Mouse (Mus musculus) cerebellum, postnatal 14 days (tissue): ENCODE data around the gene Agfg1.

ENCODE experiments used
- DNase-seq, 2 experiments: peaks; one replicate each; pipeline ENCODE4 v3.0.0; 2021; ENCODE audit warnings: mixed read lengths in 2 of 2

The Agfg1 gene

DNA sequence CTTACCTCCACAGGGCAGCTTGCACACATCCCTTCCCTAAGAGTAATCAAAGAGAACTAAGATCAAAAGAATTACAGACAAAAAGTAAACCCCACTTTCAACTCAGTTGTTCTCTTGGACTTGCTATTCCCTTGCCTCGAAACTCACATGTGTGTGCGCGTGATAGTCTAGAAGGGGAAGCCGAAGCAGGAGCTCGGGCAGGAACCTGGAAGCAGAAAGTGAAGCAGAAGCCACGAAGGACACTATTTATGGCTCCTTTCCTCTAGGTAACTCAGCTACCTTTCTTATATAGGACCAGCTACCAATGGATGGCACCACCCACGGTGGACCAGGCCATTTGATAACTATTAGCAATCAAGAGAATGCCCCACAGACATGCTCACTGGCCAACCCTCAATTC lies 13.5 kb upstream of the Agfg1 start:
- DNase-seq = no peak

DNA sequence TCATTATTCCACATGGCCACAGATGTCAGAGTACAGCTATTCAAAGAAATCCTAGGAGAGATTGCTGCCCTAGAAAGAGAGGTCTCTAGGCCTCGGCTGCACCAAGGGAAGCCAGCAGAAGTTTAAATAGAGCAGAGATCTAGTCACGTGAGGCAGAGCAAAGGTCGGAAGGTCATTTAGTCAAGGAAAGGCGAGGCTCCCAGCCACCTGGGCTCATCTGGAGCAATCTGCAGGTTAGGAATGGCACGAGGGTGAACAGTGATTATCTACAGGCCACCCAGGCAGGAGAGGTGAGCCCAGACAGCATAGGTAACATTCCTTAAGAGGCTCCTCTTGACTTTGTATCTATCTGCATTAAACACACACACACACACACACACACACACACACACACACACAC lies 12.4 kb upstream of the Agfg1 start:
- DNase-seq = no peak

DNA sequence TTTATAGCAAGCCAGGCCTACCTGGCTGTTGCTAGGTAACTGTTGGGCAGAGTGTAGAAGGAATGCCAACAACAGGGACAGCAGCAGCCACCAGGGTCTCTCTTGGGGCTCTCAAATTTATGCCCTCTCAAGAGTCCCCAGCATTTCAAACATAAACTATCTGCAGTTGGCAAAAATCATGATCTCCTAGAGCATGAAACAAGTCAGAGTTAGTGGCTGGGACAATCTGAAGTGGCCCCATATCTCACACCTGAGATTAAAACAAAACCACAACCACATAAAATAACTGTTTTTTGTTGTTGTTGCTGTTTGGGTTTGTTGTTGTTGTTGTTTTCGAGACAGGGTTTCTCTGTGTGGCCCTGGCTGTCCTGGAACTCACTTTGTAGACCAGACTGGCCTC lies 8.5 kb upstream of the Agfg1 start:
- DNase-seq = no peak

DNA sequence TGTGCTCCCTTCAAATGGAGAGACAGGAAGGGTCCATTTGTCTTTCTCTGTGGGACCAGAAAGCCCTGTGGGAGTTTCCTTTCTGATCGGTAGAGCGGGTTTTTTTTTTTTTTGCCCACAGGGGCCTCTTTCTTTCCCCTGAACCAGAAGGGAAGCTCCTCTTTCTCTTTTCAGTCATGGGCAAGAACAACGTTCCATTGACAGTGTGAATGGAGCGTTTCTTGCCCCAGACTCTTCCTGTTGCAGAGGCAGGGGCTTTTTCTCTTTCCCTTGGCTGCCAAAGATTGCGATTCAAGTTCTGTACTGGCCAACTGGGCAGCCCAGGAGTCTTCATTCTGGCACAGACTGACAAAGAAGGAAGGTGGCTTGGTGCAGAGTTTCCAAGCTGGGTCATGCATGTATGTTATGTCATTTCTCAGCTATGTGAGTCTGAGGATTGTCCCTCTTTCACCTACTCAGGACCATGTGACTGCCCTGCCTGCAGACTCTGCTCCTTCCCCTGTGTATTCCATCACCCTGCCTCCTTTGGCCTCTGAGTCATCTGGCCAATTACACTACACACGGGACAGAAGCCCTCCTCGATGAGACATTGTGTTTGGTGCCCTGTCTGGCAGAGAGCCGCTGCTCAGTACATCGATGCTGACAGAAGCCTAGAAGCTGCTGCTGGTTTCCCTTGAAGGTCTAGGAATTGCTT lies 7.6 kb upstream of the Agfg1 start:
- DNase-seq = no peak

DNA sequence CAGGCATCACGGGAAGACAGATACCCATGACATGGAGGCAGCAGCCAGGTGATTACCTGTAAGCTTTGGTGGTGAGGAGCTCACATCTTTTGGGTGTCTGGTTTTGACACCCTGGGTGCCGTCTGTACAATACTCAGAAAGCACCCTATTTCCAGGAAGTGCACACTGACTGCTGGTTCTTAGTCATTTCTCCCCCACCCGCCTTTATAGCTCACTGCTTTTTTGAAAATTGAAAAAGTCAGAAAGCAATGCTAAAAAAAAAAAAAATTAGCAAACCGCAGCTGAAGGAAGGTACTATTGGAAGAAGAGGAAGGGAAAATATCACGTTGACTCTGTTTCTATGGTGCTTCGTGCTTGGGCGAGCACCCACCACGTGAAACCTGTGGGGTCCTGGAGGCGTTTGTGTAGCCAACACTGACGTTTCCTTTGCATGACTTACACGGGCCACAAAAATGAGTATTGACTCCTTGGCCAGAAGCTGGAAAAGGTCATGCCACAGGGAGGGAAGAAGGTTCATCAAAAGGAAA lies 6.7 kb upstream of the Agfg1 start:
- DNase-seq = no peak

DNA sequence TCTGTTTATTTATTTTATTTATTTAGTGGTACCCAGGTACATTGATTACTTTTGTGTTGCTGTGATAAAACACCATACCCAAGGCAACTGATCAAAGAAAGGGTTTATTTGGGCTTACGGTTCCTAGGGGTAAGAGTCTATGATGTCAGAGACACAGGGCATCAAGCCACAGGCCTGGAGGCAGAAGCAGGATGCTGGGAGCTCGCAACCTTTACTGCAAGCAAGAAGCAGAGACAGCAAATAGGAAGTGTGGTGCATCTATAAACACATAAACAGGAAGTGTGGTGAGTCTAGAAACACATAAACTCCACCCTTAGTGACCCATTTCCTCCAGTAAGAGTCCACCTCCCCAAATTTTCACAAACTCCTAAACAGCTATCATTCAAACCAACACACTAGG lies 5.8 kb upstream of the Agfg1 start:
- DNase-seq = no peak

DNA sequence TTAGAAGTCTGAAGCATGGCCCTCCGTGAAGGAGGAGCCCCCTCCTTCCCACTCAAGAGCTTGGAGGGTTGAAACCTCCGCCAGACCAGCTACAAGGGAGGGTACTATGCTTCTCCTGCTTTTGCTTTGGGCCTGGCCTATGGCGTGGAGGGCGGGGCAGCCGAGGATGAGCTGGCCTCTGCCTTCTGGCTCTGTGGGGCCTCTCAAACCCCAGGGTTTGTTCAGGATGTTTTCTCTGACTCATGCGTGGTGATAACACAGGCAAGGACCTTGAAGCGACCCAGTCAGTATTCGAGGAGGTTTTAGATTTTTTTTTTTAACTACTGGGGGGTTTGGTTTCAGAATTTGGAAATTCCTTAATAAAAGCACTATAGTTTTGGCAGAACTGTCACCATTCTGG lies 4.7 kb upstream of the Agfg1 start:
- DNase-seq = no peak

DNA sequence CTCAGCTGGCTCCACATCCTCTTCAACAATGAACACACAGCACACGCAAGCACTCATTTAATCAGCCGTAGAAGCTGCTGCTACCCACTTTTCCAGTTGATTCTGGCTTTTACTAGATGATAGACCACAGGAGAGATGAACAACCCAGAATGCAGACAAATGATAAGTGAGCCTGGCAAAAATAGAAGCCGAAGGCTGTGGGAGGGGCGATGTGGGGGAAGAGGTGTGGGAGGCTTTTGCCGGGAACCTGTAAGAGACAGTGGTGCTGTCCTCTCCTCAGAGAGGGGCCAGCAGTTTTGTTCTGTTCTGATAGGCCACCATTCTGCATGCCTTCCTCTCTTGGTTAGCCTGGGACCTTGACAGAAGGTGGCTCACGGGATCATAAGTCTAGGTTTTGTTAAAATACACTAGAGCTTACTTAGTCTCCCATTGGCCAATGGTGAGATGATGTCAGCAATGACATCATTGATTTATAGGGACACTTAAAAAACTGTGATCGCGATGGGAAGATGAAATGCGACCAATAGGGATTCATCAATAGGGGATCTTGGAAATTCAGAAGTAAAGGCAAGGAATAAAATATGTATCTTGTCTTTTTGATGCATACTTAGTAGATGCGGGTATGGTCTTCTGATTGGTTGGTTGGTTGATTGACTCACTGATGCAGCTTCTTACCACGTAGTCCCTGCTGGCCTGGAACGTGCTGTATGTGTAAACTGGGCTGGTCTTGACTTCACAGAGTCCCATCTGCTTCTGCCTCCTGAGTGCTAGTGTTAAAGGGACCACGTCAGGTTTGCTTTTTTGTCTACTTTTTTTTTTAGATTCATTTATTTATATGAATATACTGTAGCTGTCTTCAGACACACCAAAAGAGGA lies 2.7 kb upstream of the Agfg1 start:
- DNase-seq = no peak

DNA sequence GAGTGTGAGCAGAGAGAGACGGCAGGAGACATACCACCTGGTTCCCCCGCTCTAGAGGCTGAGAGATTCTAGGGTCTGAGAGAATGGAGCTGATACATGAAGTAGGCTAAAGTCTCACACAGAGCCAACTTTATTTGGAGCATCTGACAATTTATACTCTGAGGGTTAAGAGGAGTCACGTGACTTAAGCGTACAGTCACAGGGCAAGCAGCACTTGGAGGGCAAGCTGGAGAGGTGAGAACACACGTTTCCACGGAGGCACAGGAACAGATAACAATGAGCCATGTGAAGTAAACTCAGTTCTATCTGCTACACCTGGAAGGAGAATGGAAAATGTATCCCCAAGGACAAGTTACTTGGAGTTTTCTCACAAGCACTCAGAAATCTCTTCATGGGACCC lies 1.7 kb upstream of the Agfg1 start:
- DNase-seq = no peak

DNA sequence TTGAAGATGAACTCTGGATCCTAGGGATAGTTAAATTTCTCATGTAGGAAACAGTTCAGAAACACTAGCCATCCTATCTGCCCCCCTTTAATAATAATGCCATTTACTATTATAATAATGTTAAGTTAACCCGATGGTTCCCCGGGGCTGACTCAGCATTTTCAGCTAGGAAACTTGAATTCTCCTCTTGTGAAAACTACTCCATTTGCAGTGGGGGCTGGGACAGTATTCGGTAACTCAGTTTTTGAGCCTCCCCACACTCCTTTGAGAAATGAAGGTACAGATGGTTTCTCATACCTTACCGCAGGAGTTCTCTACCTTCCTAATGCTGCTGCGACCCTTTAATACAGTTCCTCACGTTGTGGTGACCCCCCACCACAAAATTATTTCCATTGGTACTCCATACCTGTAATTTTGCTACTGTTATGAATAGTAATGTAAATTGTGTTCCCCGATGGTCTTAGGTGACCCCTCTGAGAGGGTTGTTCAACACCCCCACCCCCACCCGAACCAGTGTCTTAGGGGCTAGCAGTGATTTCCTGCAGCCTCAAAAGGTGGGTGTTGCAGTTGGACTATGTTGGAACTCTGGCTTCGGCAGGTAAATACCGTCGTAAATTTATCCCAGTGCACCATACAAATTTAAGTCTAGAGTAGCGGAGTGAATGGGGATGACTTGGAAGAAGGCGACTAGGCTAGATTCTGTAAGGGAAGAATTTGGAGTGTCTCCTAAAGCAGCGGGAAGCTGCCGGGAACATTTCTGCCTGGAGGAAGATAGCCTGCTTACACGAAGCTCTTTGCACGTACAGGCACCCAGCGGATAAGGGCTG lies 601 bp upstream of the Agfg1 start:
- peak in 1 of 2 experiments; percentile 18 for DNase-seq

DNA sequence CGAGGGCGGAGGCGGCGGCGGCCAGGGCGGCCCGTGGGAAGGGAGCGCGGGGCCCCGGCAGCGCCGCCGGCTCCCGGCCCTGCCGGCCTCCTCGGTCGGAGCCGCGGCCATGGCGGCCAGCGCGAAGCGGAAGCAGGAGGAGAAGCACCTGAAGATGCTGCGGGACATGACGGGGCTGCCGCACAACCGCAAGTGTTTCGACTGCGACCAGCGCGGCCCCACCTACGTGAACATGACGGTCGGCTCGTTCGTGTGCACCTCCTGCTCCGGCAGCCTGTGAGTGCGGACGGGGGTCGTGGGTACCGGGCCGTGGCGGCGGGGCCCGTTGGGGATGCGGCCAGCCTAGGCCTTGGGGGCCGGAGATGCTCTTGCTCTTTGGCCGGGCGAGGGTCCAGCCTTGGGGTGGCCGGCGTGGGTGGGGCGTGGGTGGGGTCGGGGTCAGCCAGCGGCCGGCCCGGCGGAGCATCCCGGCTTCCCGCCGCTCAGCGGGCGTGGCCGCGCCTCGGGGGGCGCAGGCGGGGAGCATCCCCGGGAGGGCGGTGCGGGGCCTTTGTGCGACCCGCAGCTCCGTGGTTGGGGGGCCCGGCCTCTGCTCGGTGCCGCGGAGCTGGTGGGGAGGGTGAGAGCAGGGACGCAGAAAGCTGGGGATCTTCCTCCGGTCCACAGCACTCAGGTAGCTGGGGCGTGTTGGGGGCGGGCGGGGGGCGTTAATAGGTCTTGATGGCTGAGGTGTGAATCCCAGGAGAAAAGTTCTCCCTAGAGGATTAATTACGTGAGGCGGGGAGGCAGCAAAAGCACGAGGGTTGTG lies 535 bp downstream of the Agfg1 start:
- peak in 1 of 2 experiments; percentile 57 for DNase-seq

DNA sequence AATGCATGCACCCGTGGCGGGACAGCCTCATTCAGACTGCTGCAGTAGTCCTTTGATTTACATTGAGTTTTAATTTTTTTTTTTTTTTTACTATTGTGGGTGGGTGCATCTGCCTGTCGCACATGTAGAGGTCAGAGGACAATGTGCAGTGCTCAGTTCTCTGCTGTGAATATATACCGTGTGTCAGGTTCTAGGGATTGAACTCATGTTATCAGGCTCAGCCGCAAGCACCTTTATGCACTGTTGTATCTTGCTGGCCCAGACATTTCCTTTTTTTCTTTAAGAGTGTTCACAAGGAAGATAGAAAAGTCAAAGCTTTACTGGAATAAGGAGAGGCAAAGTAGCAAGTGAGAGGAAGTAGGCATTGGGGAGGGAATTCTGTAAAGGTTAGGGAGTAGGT lies 16.4 kb downstream of the Agfg1 start:
- DNase-seq = no peak

DNA sequence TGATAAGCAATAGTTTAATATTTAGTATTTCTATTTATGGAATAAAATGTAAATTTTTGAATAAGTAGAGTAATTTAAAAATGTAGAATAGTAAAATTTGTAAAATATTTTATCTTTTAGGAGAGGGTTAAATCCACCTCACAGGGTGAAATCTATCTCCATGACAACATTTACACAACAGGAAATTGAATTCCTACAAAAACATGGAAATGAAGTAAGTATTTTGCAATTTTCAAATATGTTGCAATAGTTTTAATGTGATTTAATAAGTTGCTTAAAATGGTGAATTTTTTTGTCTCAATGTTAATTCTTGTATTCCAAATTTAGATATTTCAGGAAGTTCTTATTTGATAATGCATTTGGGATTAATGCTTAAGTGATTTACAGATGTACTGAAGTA lies 19.0 kb downstream of the Agfg1 start:
- no peak for DNase-seq

DNA sequence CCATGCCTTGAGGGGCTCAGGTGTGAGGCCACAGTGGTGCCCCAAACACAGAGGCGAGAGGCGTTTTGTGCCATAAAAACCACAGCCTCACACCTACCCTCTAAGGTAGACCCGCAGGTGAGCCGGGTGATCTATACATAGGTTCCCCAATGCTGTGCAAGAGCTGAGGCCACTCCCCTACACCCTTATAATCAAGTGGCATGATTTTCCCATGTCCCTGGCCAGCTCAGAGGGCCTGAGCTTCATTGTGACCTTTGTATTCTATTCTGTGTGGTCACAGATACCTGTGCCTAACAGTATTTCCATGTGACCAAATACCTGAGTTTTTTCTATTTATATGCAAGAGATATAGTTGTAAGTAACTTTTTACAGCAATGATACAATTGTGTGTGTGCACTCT lies 21.1 kb downstream of the Agfg1 start:
- DNase-seq = no peak

DNA sequence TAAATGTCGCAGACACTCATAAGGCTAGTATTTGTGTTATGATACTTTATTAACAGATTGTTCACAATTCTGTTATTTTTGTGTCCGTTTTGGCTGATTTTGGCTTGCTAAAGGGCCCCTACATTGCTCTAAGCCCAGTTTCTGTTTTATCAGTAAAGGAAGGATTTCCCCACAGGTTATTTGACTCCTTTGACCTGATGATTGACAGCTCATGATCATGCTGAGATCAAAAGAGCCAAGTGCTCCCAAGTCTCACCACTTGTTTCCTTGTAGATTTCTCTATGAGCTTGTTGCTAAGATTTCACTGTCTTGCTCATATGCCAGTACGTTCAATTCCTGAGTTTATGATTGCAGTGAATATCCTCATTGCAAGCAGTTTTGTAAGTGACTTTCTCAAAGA lies 30.9 kb downstream of the Agfg1 start:
- DNase-seq = no peak

DNA sequence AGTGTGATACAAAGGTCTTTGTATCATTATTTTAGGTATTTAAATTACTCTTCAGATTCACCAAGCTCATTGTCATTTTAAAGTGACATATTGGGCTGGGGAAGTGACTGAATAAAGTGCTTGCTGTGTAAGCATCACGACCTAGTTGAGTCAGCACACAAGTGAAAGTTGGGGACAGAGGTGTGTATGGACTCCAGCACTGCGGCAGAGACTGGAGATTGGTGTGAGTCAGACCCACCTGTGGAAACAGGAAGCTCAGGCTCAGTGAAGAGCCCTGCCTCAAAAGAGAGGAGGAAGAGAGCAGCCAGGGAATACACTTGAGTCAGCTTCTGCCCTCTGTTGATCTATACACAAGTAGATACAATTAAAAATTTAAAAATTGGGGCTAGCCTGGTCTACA lies 39.9 kb downstream of the Agfg1 start:
- DNase-seq = no peak

DNA sequence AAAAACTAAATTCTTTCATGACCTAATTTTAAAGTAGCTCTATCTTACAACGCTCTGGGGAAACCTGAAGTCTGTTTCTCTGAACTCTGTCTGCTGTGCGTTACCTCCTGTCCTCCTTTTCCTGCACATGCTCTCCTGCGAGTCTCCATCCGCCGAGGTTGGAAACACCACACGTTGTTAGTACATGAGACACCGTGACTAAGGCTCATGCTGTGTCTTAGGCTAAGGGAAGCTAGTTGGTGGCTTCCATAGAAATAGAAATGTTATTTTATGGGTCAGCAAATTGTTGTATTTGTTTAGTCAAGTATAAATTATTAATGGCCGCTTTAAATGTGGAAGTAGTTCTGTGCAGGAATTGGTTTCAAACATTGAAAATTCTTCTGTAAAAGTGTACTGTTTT lies 40.9 kb downstream of the Agfg1 start:
- no peak for DNase-seq

DNA sequence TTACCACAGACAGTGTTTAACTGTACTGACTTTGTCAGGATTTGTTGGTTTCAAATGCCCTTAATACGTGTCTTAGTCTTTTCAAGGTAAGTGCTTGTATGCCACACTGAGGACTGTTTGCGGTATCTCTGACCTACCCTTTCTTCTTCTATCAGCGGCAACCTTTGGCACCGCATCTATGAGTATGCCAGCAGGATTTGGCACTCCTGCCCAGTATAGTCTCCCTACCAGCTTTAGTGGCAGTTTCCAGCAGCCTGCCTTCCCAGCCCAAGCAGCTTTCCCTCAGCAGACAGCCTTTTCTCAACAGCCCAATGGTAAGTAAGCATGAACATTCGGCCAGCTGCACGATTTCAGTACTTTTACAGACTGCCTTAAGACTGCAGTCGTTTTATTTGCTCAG lies 54.0 kb downstream of the Agfg1 start:
- peak; percentile 68 to 70 for DNase-seq

DNA sequence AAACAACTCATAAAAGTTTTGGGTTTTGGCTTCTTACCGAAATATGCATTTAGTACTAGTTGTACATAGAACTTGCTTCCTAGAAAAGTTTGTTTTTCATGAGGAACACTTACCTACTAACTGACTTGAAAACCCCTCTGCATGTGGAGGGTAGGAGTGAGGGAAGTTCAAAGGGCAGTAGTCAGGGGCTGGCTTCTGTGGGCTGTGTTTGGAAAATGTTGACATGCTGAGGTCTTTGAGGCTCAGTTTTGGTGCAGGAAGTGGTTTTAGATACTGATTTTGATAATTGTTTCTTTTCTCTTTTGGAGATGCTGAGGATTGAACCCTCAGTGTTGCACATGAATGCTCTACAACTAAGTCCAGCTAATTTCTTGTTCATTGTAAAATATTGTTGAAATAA lies 61.3 kb downstream of the Agfg1 start:
- no peak for DNase-seq

DNA sequence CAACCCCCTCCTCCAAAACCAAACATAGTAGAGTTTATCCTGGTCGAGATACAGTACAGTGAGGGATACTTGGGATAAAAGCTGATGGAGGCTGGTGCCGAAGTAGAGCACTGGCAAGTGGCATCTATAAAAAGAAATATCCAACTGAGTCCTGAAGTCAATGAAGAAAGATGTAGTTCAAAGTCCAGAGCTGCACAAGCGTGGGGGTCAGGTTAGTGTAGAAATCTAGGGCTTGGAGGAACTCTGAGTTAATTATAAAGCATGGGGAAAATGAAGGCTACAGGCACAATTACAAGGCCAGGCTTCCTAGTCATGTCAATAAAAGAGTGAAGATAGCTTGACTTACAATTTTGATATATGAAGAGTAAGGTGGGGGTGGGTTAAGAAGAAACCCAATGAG lies 61.9 kb downstream of the Agfg1 start:
- no peak for DNase-seq

DNA sequence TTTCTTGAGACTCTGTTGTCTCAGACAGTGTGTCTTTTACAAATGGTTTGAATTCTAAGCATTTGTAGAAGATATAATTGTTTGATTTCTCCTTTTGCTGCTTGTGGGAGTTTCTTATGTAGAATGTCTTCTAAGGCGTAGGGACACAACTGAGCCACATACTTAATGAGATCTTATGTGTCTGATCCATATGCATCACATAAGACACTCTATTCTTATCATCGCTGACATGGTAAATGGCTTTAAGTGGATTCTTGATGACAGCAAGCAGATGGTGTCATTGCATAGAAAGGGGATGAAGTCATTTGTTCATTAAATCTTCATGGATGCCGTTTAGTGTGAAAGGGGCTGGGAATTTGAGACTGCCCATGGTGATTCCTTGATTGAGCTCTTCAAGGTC lies 66.6 kb downstream of the Agfg1 start:
- DNase-seq = no peak

DNA sequence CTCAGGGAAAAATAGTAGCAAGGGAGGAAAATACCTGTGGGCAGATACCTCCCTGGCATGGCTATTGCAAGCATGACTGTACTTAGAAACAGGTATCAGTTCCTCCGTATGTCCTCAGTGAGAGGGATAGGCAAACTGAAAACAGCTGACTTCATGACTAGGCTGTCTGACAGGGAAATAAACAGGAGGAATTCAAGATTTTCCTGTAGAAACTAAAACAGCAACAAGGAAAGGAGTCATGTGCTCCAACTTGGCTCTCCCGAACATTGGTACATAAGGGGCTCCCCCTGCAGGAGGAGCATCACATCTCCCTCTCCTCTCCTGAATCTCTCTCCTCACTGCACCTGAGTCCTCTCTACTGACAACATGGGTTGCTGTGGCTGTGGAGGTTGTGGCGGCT lies 73.7 kb downstream of the Agfg1 start, which contains the start of gene A030005L19Rik:
A030005L19Rik (plus strand) TSS at position 301 of the 400 bp plus-strand sequence.
- no peak for DNase-seq
